Comparison of ENCODE assay signal across 26 mouse cellular contexts in genomic region chr6:28745864-28746263, GRCm38 (mm10).
DNase-seq lines count a peak whose midpoint lies in the region; ATAC-seq and TF ChIP-seq lines count a peak whose summit lies in the region.
"Had no signal": no experiment of that assay in that cellular context is flagged by ENCODE, and none has a peak within 500 bp of the region (broad histone marks: within the 10 kb centered on the region; RNA-seq: fewer than 3 reads in every experiment).

No protein-coding gene starts in this region.

- no peaks in the 10 kb centered on the region for H3K27me3 ChIP-seq in kidney, embryonic 14.5 days (ENCODE audit: control insufficient read depth, insufficient read depth, low read length)
- H3K27me3 ChIP-seq: embryonic facial prominence, embryonic 12.5 days; embryonic facial prominence, embryonic 15.5 days; heart, embryonic 12.5 days; heart, embryonic 15.5 days had no signal

- no peak for ATAC-seq in kidney, embryonic 14.5 days (ENCODE audit: low FRiP score, low TSS enrichment)
- ATAC-seq: CD4-positive, CD25-positive, alpha-beta regulatory T cell, adult 4 months; forebrain, embryonic 14.5 days; forebrain, postnatal 0 days; hindbrain, postnatal 0 days; inflammation-experienced regulatory T-cells, adult 6 months; intestine, embryonic 16.5 days had no signal

- no peak for TF ChIP-seq POLR2A in brain, embryonic 14.5 days (IDR thresholded peaks at IDR 0.05; ENCODE audit: borderline replicate concordance, extremely low read depth, insufficient read depth, insufficient read length, poor library complexity, severe bottlenecking)

- no peak for DNase-seq in layer of hippocampus, adult 2 months (ENCODE audit: low spot score in 2 of 2)
- no peak for DNase-seq in layer of hippocampus, postnatal 10 days (ENCODE audit: low spot score in 2 of 2)
- peak; percentile 51 for DNase-seq in brain, adult 2 months (ENCODE audit: low read depth, low spot score)
- DNase-seq in brain, embryonic 14.5 days (ENCODE audit: low read depth) = peak; percentile 56
- no peak for DNase-seq in adrenal gland, postnatal 4 days (ENCODE audit: low spot score in 2 of 2)
- DNase-seq: adrenal gland, adult 2 months; adrenal gland, postnatal 14 days; cerebellum, adult 18-20 months; cerebellum, adult 9-10 months; cerebellum, postnatal 14 days; forebrain, postnatal 0 days; gastrocnemius, postnatal 10 days; heart, adult 18-20 months; heart, postnatal 10 days; heart, postnatal 4 days had no signal

- TF ChIP-seq CTCF in layer of hippocampus, adult 2 months (conservative IDR thresholded peaks at IDR 0.05) = no peak
- TF ChIP-seq CTCF in brain, embryonic 14.5 days (IDR thresholded peaks at IDR 0.05; ENCODE audit: borderline replicate concordance, extremely low read depth, insufficient read depth, insufficient read length) = no peak

- peaks cover 7% of the 10 kb centered on the region; the same call in 1 of the 2 replicates for H3K36me3 ChIP-seq in kidney, embryonic 14.5 days (ENCODE audit: control insufficient read depth, insufficient read depth, low read length)
- H3K36me3 ChIP-seq: embryonic facial prominence, embryonic 12.5 days; heart, embryonic 15.5 days had no signal

- H3K4me3 ChIP-seq in layer of hippocampus, adult 2 months = no peak overlapping the region
- no peak overlapping the region for H3K4me3 ChIP-seq in kidney, embryonic 14.5 days (ENCODE audit: low read length)
- H3K4me3 ChIP-seq: embryonic facial prominence, embryonic 12.5 days; embryonic facial prominence, embryonic 15.5 days; heart, embryonic 12.5 days; heart, embryonic 15.5 days had no signal

- H3K9ac ChIP-seq in kidney, embryonic 14.5 days (ENCODE audit: low read depth, low read length) = no peak overlapping the region
- H3K9ac ChIP-seq: embryonic facial prominence, embryonic 12.5 days; embryonic facial prominence, embryonic 15.5 days; forebrain, postnatal 0 days; heart, embryonic 12.5 days; heart, embryonic 15.5 days; hindbrain, embryonic 14.5 days had no signal

- H3K9me3 ChIP-seq in kidney, embryonic 14.5 days (ENCODE audit: control insufficient read depth, low read length) = no peaks in the 10 kb centered on the region
- H3K9me3 ChIP-seq: embryonic facial prominence, embryonic 12.5 days; embryonic facial prominence, embryonic 15.5 days; heart, embryonic 12.5 days; heart, embryonic 15.5 days had no signal

- peak overlapping the region; percentile 76 for H3K27ac ChIP-seq in layer of hippocampus, adult 2 months
- no peak overlapping the region for H3K27ac ChIP-seq in kidney, embryonic 14.5 days (ENCODE audit: low read depth, low read length)
- H3K27ac ChIP-seq: embryonic facial prominence, embryonic 12.5 days; embryonic facial prominence, embryonic 15.5 days; heart, embryonic 15.5 days; hindbrain, embryonic 14.5 days; hindbrain, postnatal 0 days had no signal

- 0 out of 2 replicates have a peak, but pooled peaks cover 11% of the 10 kb centered on the region for H3K4me1 ChIP-seq in kidney, embryonic 14.5 days (ENCODE audit: control insufficient read depth, insufficient read depth, low read length)

- 95% methylated on average over 7 of the region's 7 CpGs for WGBS in kidney, embryonic 14.5 days

- H3K4me2 ChIP-seq in kidney, embryonic 14.5 days (replicated peaks; ENCODE audit: low read depth, low read length) = no peak overlapping the region
- H3K4me2 ChIP-seq: embryonic facial prominence, embryonic 12.5 days; embryonic facial prominence, embryonic 15.5 days; heart, embryonic 12.5 days; heart, embryonic 15.5 days; hindbrain, embryonic 14.5 days had no signal

Comparison
In these comparisons a context has a peak if more than half of its experiments do, and no peak if none do; other contexts are left out.
1. DNase-seq: peak in brain, adult 2 months (single experiment) and brain, embryonic 14.5 days (single experiment); none in layer of hippocampus, adult 2 months (0 of 2), layer of hippocampus, postnatal 10 days (0 of 2) and adrenal gland, postnatal 4 days (0 of 2).